Mouse (Mus musculus): ENCODE results near the gene Ccdc107.

The Ccdc107 gene

GRCm38 (mm10) chr4:43511675-43512454 is 19.2 kb downstream of the Ccdc107 start:
- DNase-seq (ENCODE audit: low spot score in 2 of 2): no peak

- DNase-seq (ENCODE audit: low spot score in 2 of 2): no peak
Measured at GRCm38 (mm10) chr4:43512653-43513052, 20.0 kb downstream of the Ccdc107 start.

GRCm38 (mm10) chr4:43513300-43513699 is 20.6 kb downstream of the Ccdc107 start:
- DNase-seq (ENCODE audit: low spot score in 2 of 2): no peak

GRCm38 (mm10) chr4:43513791-43514190 is 21.1 kb downstream of the Ccdc107 start:
- DNase-seq (ENCODE audit: low spot score in 2 of 2): no peak

GRCm38 (mm10) chr4:43515764-43516708 is 23.3 kb downstream of the Ccdc107 start:
- DNase-seq (ENCODE audit: low spot score in 2 of 2): no peak

- no peak for DNase-seq (ENCODE audit: low spot score in 2 of 2)
Measured at GRCm38 (mm10) chr4:43519551-43519950, 26.9 kb downstream of the Ccdc107 start.

GRCm38 (mm10) chr4:43519956-43520355 is 27.3 kb downstream of the Ccdc107 start:
- DNase-seq (ENCODE audit: low spot score in 2 of 2): peak; percentile 73 to 87

GRCm38 (mm10) chr4:43527880-43528279 is 35.2 kb downstream of the Ccdc107 start:
- DNase-seq (ENCODE audit: low spot score in 2 of 2): no peak

- DNase-seq (ENCODE audit: low spot score in 2 of 2): no peak
Measured at GRCm38 (mm10) chr4:43528487-43528886, 35.8 kb downstream of the Ccdc107 start.

- DNase-seq (ENCODE audit: low spot score in 2 of 2): no peak
Measured at GRCm38 (mm10) chr4:43530081-43530501, 37.4 kb downstream of the Ccdc107 start.

GRCm38 (mm10) chr4:43530581-43530980 is 37.9 kb downstream of the Ccdc107 start:
- peak; percentile 42 to 70 for DNase-seq (ENCODE audit: low spot score in 2 of 2)

- DNase-seq (ENCODE audit: low spot score in 2 of 2): no peak
Measured at GRCm38 (mm10) chr4:43533270-43533669, 40.6 kb downstream of the Ccdc107 start.

GRCm38 (mm10) chr4:43535628-43536027 is 42.9 kb downstream of the Ccdc107 start:
- DNase-seq (ENCODE audit: low spot score in 2 of 2): no peak

GRCm38 (mm10) chr4:43536031-43536430 is 43.3 kb downstream of the Ccdc107 start:
- no peak for DNase-seq (ENCODE audit: low spot score in 2 of 2)

- DNase-seq (ENCODE audit: low spot score in 2 of 2): no peak
Measured at GRCm38 (mm10) chr4:43542044-43542443, 49.3 kb downstream of the Ccdc107 start.

Measured in frontal cortex, postnatal 14 days (tissue).